Mouse (Mus musculus) limb, embryonic 14.5 days (tissue): Measurements from ENCODE around the gene Cfl1. TPM values are rescaled to one million over a fixed set of nuclear protein-coding genes. Genes with fewer than 3 reads are reported as not detected.
"Not testable (repeated sequence)": the region's sequence is repeated elsewhere in the genome, so short reads cannot be mapped to it uniquely, and the experiment has no call there.

Experiments used
- ATAC-seq: fragments of 200-750 bp; cut with Nextera tagmentation; 2 replicates; pipeline ENCODE4 v1.8.0; 2017; ENCODE audit warnings: low read depth, moderate number of reproducible peaks, moderate TSS enrichment; ENCODE audit not compliant: low FRiP score
- DNase-seq: peaks from one replicate; pipeline ENCODE4 v3.0.0-alpha.2; 2015; ENCODE audit warnings: low spot score
- H3K27ac ChIP-seq: fragments of 300-500 bp; sonication (generic); replicated peaks from 2 replicates; pipeline ENCODE4 v1.5.1; 2014; ENCODE audit warnings: low read depth, mild to moderate bottlenecking, low read length, moderate library complexity, mixed read lengths
- H3K27me3 ChIP-seq: fragments of 300-500 bp; sonication (generic); 2 replicates; pipeline ENCODE4 v1.6.1; 2014; ENCODE audit warnings: low read length, mixed read lengths; ENCODE audit not compliant: control insufficient read depth, insufficient read depth
- H3K36me3 ChIP-seq: fragments of 300-500 bp; sonication (generic); 2 replicates; pipeline ENCODE4 v1.6.1; 2014; ENCODE audit warnings: mild to moderate bottlenecking, low read length, moderate library complexity, mixed read lengths; ENCODE audit not compliant: control insufficient read depth, insufficient read depth
- H3K4me1 ChIP-seq: fragments of 300-500 bp; sonication (generic); 2 replicates; pipeline ENCODE4 v1.6.1; 2014; ENCODE audit warnings: antibody characterized with exemption, low read length, mixed read lengths; ENCODE audit not compliant: control insufficient read depth, insufficient read depth
- H3K4me2 ChIP-seq: fragments of 300-500 bp; sonication (generic); replicated peaks from 2 replicates; pipeline ENCODE4 v1.6.1; 2014; ENCODE audit warnings: low read depth, mild to moderate bottlenecking, low read length, moderate library complexity; ENCODE audit not compliant: severe bottlenecking
- H3K4me3 ChIP-seq: fragments of 300-500 bp; sonication (generic); replicated peaks from 2 replicates; pipeline ENCODE4 v1.5.1; 2014; ENCODE audit warnings: low read length
- H3K9ac ChIP-seq: fragments of 300-500 bp; sonication (generic); 2 replicates; pipeline ENCODE4 v1.6.1; 2014; ENCODE audit warnings: mild to moderate bottlenecking, low read depth, low read length, moderate library complexity; ENCODE audit not compliant: severe bottlenecking
- H3K9me3 ChIP-seq: fragments of 300-500 bp; sonication (generic); 2 replicates; pipeline ENCODE4 v1.6.1; 2016; ENCODE audit warnings: low read length; ENCODE audit not compliant: control insufficient read depth
- POLR2A ChIP-seq: fragments of 200-500 bp; IDR thresholded peaks from 2 replicates; pipeline ENCODE4 v1.8.0; 2012; ENCODE audit warnings: inconsistent platforms, mild to moderate bottlenecking, moderate library complexity, borderline replicate concordance; ENCODE audit not compliant: insufficient read depth, insufficient read length; ENCODE audit errors: extremely low read depth
- WGBS: fragments of 180-500 bp; shearing (Covaris S2); extraction: QIAGEN DNeasy Blood & Tissue Kit; methylation state at CpG from one replicate; pipeline ENCODE4 v1.1.7; 2014; 5-methylcytosine and 5-hydroxymethylcytosine counted together
- polyA plus RNA-seq, 2 experiments: library from polyadenylated mRNA; depleted of rRNA in 1 of 2; stranded (reverse) in 1 of 2; unstranded in 1 of 2; fragments of >200 nt; fragmentation: Nextera tagmentation in 1 of 2; extraction: Ambion mirVana in 1 of 2; gene quantifications; 2 replicates each; pipeline versions ENCODE4 v1.2.1 to v1.2.3; 2012 to 2014

The Cfl1 gene
- polyA plus RNA-seq, 2 experiments, result 913 to 2,572 TPM

- Histone ChIP-seq H3K27ac (no peak overlapping the region), H3K27me3 (no peaks in the 10 kb centered on the region), H3K36me3 (peaks cover 51% of the 10 kb centered on the region), H3K4me3 (no peak overlapping the region), H3K9ac (no peak overlapping the region), H3K4me1 (peaks cover 11% of the 10 kb centered on the region), H3K9me3 (no peaks in the 10 kb centered on the region), H3K4me2 (no peak overlapping the region)
- TF ChIP-seq POLR2A, result no peak
- DNase-seq (no peak), ATAC-seq (no peak)
- WGBS, result 88% methylated on average over 4 of the region's 4 CpGs
Observed at GRCm38 (mm10) chr19:5492641-5493040, 2.4 kb downstream of the Cfl1 start.

- not testable (repeated sequence) for ATAC-seq, H3K4me3 ChIP-seq, H3K4me2 ChIP-seq, H3K9ac ChIP-seq, H3K27me3 ChIP-seq, H3K9me3 ChIP-seq, H3K27ac ChIP-seq, DNase-seq
- Histone ChIP-seq H3K36me3 (peaks cover 55% of the 10 kb centered on the region), H3K4me1 (peaks cover 11% of the 10 kb centered on the region)
- WGBS, result 76% methylated on average over 9 of the region's 9 CpGs
Observed at GRCm38 (mm10) chr19:5493301-5493721, 3.1 kb downstream of the Cfl1 start.

- Histone ChIP-seq H3K36me3 (peaks cover 55% of the 10 kb centered on the region), H3K9me3 (no peaks in the 10 kb centered on the region), H3K27me3 (no peaks in the 10 kb centered on the region), H3K4me1 (peaks cover 9% of the 10 kb centered on the region), H3K4me3 (no peak overlapping the region), H3K9ac (no peak overlapping the region), H3K4me2 (no peak overlapping the region), H3K27ac (no peak overlapping the region)
- TF ChIP-seq POLR2A, result no peak
- 83% methylated on average over 3 of the region's 3 CpGs for WGBS
- no peak for DNase-seq
- no peak for ATAC-seq
Observed at GRCm38 (mm10) chr19:5494314-5494713, 4.1 kb downstream of the Cfl1 start.

- Histone ChIP-seq H3K4me1 (peaks cover 5% of the 10 kb centered on the region; the same call in 1 of the 2 replicates), H3K4me3 (no peak overlapping the region), H3K27ac (no peak overlapping the region), H3K4me2 (no peak overlapping the region), H3K27me3 (no peaks in the 10 kb centered on the region), H3K36me3 (peaks cover 55% of the 10 kb centered on the region), H3K9ac (no peak overlapping the region), H3K9me3 (no peaks in the 10 kb centered on the region)
- DNase-seq (no peak), ATAC-seq (no peak)
- WGBS, result 78% methylated on average over 12 of the region's 12 CpGs
- TF ChIP-seq POLR2A, result no peak
Observed at GRCm38 (mm10) chr19:5495353-5496051, 5.2 kb downstream of the Cfl1 start.

- DNase-seq, result no peak
- peaks cover 55% of the 10 kb centered on the region for H3K36me3 ChIP-seq
- WGBS, result 86% methylated on average over 16 of the region's 16 CpGs
Observed at GRCm38 (mm10) chr19:5496052-5496370, 5.8 kb downstream of the Cfl1 start.

More at GRCm38 (mm10) chr19:5496052-5496370, 5.8 kb downstream of the Cfl1 start:
- Histone ChIP-seq H3K4me3 (no peak overlapping the region), H3K9ac (no peak overlapping the region), H3K27ac (no peak overlapping the region), H3K4me1 (peaks cover 5% of the 10 kb centered on the region; the same call in 1 of the 2 replicates), H3K9me3 (no peaks in the 10 kb centered on the region), H3K27me3 (no peaks in the 10 kb centered on the region), H3K4me2 (no peak overlapping the region)
- no peak for TF ChIP-seq POLR2A
- ATAC-seq, result no peak
